Mouse (Mus musculus) liver, adult (tissue): ENCODE measurements around the gene Ptpn3.

Experiments used
- GATA4 ChIP-seq: IDR thresholded peaks from 2 replicates; pipeline ENCODE4 v1.6.1; 2014; ENCODE audit warnings: mild to moderate bottlenecking, low read length; ENCODE audit not compliant: insufficient replicate concordance

The Ptpn3 gene

GRCm38 (mm10) chr4:57279229-57279628, 22.4 kb downstream of the Ptpn3 start:
- no peak for TF ChIP-seq GATA4

DNA sequence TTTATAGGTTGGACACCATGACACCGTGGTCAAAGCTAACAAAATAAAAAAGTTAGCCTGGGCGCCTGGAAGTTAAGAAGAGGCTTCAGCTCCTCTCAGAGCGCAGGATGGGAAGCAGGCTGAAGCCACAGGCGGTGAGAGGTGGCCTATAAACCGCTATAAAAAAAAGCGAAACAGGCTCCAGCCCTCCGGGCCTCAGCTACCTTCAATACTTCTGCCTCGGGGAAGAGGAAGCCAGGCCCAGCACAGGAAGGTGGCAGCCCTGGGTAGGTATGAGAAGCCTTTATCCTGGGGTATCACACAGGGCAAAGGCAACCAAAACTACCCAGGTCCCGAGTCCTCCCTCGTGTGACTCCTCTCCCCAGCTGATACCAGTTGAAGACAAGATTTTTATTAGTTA, 22.8 kb downstream of the Ptpn3 start:
- no peak for TF ChIP-seq GATA4

DNA sequence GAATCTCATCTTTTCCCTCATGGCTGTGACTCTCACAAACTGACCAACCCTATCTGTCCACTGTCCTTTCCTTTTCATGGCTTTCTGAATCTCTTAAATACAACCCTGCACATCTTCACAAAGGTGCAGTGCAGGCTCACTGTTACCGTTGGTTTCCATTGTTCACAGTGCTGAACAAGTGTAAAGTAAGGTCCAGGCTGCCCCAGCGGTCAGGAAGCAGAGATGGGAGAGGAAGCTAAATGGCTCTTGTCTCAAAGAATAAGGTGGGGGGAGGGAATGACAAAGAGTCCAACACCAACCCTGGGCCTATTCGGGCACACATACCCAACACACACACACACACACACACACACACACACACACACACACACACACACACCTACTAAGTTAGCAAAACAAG, 24.0 kb downstream of the Ptpn3 start:
- TF ChIP-seq GATA4, result no peak

- TF ChIP-seq GATA4, result no peak
These were observed 26.4 kb downstream of the Ptpn3 start for GRCm38 (mm10) chr4:57275116-57275743.

- TF ChIP-seq GATA4, result no peak
These were observed 27.8 kb downstream of the Ptpn3 start for GRCm38 (mm10) chr4:57273532-57274502.

DNA sequence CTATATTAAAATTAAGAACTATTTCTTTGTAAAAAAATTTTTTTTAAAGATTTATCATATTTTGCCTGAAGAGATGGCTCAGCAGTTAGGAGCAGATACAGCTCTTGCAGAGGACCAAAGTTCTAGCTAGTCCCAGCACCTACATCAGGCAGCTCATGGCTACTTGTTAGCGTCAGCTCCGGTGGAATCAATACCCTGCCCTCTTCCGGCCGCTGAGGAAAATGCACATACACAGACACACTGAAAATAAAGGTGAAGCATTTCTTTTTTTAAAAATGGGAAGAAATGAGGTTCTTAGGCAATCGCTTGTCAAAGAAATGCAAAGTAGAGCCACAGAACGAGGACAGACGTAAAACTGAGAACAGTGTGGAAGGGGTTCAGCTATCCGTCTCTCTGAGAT, 30.6 kb downstream of the Ptpn3 start:
- TF ChIP-seq GATA4, result no peak

GRCm38 (mm10) chr4:57269344-57269743, 32.3 kb downstream of the Ptpn3 start:
- TF ChIP-seq GATA4, result no peak

- TF ChIP-seq GATA4, result no peak
These were observed 33.3 kb downstream of the Ptpn3 start for GRCm38 (mm10) chr4:57268330-57268729.

- TF ChIP-seq GATA4, result no peak
These were observed 35.2 kb downstream of the Ptpn3 start for GRCm38 (mm10) chr4:57266389-57266788.

- no peak for TF ChIP-seq GATA4
These were observed 37.9 kb downstream of the Ptpn3 start for GRCm38 (mm10) chr4:57263695-57264094.

- TF ChIP-seq GATA4, result no peak
These were observed 38.5 kb downstream of the Ptpn3 start for GRCm38 (mm10) chr4:57263061-57263685.

DNA sequence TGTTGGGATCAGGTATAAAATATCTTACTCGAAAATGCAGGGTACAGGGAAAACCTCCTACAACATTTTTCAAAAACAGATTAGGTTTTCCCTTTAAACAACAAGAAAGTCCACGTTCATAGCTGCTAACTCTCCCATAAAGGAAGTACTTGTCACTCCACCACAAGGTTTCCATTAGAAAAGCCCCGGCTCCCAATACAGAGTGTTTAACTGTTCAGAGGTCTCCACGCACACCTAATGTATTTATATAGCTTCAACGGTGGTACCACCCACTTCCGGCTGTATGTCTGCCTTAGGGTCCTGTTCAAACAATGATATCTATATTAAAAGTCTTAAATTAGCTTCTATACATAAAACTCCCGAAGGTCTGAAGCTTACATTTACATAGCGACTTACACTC, 39.2 kb downstream of the Ptpn3 start:
- TF ChIP-seq GATA4, result no peak

- no peak for TF ChIP-seq GATA4
These were observed 39.8 kb downstream of the Ptpn3 start for GRCm38 (mm10) chr4:57261813-57262212.

DNA sequence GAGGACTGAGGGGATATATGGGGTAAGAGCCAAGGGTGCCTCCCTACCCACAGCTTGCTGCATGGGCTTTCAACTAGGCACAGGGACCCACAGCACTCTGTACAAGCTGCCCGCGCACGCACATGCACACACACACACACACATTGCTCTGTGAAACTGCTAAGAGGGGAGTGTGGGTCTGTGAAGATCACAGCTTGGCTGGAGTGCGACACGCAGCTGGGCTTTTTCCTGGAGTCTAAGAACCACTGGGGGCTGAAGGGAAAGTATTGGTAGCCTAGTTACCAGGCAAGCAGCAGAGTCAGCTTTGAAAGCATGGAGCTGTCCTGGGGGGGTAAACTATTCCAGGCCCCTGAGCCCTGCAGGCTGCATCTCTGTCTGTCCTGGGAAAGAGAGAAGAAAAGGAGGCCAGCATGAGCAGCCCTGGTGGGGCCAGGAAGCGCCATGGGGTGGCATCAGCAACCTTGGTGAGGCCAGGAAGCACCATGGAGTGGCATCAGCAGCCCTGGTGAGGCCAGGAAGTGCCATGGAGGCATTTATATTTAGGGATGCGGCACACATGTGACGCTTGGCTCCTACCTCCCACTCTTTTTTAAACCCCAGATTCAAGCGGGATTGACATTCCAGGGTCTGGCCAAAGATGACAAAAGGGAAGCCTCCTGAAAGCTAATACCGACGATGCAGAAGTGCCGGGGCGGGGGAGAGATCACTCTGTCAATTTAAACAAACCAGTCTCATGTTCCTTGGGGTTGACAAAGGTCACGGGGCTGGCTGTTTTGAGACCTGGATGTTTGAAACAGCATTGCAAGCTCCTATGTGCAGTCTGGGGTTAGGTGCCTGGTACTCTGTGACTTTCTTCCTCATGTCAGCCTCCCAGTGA, 43.2 kb downstream of the Ptpn3 start:
- no peak for TF ChIP-seq GATA4

DNA sequence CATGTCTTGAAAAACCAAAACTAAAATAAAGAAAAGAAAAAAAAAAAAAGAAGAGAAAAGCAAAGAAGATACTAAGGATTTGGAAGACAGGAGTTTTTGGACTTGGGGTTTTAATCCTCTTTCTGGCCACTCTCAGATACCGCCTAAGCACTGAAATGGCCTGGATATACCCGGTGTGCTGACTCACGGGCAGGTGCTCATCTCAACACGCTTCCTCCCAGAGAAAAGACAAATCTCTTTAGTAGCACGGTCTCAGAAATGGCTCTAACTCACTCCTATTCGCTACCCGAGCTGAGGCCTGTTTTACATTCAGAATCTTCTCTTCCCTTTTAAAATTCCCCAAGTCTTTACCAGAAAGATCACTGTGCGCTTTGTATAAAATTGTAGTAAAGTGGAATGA, 44.2 kb downstream of the Ptpn3 start:
- no peak for TF ChIP-seq GATA4
